Mouse (Mus musculus) intestine, embryonic 14.5 days (tissue): ENCODE data around the gene Klc1. TPM values are rescaled to one million over a fixed set of nuclear protein-coding genes. Genes with fewer than 3 reads are reported as not detected.

Source experiments
- ATAC-seq: fragments of 200-750 bp; cut with Nextera tagmentation; replicated peaks from 2 replicates; pipeline ENCODE4 v1.8.0; 2017; ENCODE audit warnings: low read depth, moderate number of reproducible peaks, moderate TSS enrichment, moderate library complexity; ENCODE audit not compliant: low FRiP score, low TSS enrichment
- DNase-seq: peaks from one replicate; pipeline ENCODE4 v3.0.0-alpha.2; 2018; ENCODE audit warnings: low spot score
- H3K27ac ChIP-seq: fragments of 300-500 bp; sonication (generic); 2 replicates; pipeline ENCODE4 v1.5.1; 2014; ENCODE audit warnings: low read depth, mild to moderate bottlenecking, control low read depth
- H3K27me3 ChIP-seq: fragments of 300-500 bp; sonication (generic); replicated peaks from 2 replicates; pipeline ENCODE4 v1.6.1; 2014; ENCODE audit warnings: low read length, control low read depth; ENCODE audit not compliant: control insufficient read depth, insufficient read depth
- H3K36me3 ChIP-seq: fragments of 300-500 bp; sonication (generic); 2 replicates; pipeline ENCODE4 v1.6.1; 2014; ENCODE audit warnings: low read length, control low read depth; ENCODE audit not compliant: control insufficient read depth, insufficient read depth
- H3K4me1 ChIP-seq: fragments of 300-500 bp; sonication (generic); replicated peaks from 2 replicates; pipeline ENCODE4 v1.6.1; 2014; ENCODE audit warnings: low read length, control low read depth, mixed read lengths; ENCODE audit not compliant: control insufficient read depth, insufficient read depth
- H3K4me2 ChIP-seq: fragments of 300-500 bp; sonication (generic); 2 replicates; pipeline ENCODE4 v1.6.1; 2014; ENCODE audit warnings: low read length
- H3K4me3 ChIP-seq: fragments of 300-500 bp; sonication (generic); 2 replicates; pipeline ENCODE4 v1.5.1; 2014; ENCODE audit warnings: low read depth, low read length, control low read depth, mixed read lengths
- H3K9ac ChIP-seq: fragments of 300-500 bp; sonication (generic); 2 replicates; pipeline ENCODE4 v1.6.1; 2014; ENCODE audit warnings: mild to moderate bottlenecking, low read length
- H3K9me3 ChIP-seq: fragments of 300-500 bp; sonication (generic); 2 replicates; pipeline ENCODE4 v1.6.1; 2016; ENCODE audit warnings: low read length, control low read depth; ENCODE audit not compliant: control insufficient read depth
- WGBS: fragments of 180-500 bp; shearing (Covaris S2); extraction: QIAGEN DNeasy Blood & Tissue Kit; methylation state at CpG from one replicate; pipeline ENCODE4 v1.1.7; 2014; 5-methylcytosine and 5-hydroxymethylcytosine counted together
- polyA plus RNA-seq: library from polyadenylated mRNA; unstranded; fragments of >200 nt; fragmentation: Nextera tagmentation; extraction: Ambion mirVana; gene quantifications from 2 replicates; pipeline ENCODE4 v1.2.1, GENCODE M21; 2014

The Klc1 gene
- polyA plus RNA-seq, 1 experiment from 2014 or later = 109 TPM

DNA sequence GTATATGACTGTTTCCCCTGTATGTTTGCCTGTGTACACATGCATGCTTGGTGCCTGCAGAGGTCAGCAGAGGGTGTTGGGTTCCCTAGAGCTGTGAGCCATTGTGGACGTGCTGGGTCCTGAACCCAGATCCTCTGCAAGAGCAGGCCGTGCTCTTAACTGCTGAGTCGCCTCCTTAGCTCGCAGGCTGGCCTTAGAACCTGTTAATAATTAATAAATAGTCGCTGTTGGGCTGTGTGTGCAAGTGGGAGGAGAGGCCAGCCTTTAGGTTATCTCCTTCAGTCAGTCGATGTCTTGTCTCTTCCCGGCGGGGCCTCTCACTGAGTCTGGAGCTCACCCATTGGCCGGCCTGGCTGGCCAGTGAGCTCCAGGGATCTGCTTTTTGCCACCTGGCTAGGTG, 58.3 kb downstream of the Klc1 start:
- peak overlapping the region; percentile 86 for H3K4me2 ChIP-seq
- 53% methylated on average over 9 of the region's 9 CpGs for WGBS
- H3K4me3 ChIP-seq = peak overlapping the region; percentile 20

DNA sequence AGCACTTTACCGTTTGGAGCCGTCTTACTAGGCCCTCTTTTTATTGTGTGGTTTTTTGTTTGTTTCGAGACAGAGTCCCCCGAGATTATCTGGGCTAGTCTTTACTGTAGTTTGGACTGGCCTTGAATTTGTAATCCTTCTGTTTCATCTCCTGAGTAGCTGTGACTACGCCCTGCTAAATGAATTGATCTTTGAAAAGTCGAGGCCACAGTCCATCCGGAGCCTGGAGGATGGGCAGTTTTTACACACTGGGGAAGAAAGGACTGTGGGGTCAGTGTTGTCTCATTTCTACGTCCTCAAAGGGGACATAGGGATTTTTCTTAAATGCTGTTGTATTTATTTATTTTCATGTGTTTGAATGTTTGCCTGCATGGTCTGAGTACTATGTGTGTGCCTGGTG, 59.3 kb downstream of the Klc1 start:
- H3K4me3 ChIP-seq = no peak overlapping the region
- no peak overlapping the region for H3K9ac ChIP-seq
- no peak overlapping the region for H3K27ac ChIP-seq
- no peak overlapping the region for H3K4me2 ChIP-seq
- no peaks in the 10 kb centered on the region for H3K9me3 ChIP-seq
- no peaks in the 10 kb centered on the region for H3K27me3 ChIP-seq
- H3K36me3 ChIP-seq = peaks cover 6% of the 10 kb centered on the region; the same call in 1 of the 2 replicates
- no peak for ATAC-seq
- no peak for DNase-seq
- WGBS = 78% methylated on average over 8 of the region's 8 CpGs
- peaks cover 45% of the 10 kb centered on the region for H3K4me1 ChIP-seq

More for the DNA sequence above, 58.3 kb downstream of the Klc1 start:
- Histone ChIP-seq H3K27ac (peak overlapping the region; percentile 47; the same call in 1 of the 2 replicates), H3K27me3 (no peaks in the 10 kb centered on the region), H3K9me3 (no peaks in the 10 kb centered on the region), H3K36me3 (no peaks in the 10 kb centered on the region), H3K9ac (peak overlapping the region; percentile 22; the same call in 1 of the 2 replicates), H3K4me1 (peaks cover 51% of the 10 kb centered on the region)
- ATAC-seq (0 out of 2 replicates have a peak, but pooled peaks have one; percentile 5), DNase-seq (no peak)

DNA sequence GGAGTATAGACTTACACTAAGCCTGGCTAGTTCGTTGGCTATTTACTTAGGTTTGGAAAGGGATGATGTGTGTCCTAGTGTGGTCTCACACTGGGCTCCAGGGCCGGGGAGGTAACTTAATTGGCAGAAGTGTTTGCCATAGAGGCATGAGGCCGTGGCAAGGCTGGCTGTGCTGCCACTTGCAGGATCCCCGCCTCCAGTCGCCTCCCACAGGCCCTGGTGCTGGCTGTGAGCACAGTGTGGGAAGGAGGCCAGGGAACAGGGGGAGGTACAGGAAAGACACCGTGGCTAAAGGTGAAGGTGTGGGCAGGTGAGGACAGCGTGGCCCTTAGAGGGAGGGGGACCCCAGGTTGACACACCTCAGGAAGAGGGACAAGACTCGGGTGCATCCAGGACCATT, 61.3 kb downstream of the Klc1 start:
- H3K4me2 ChIP-seq = no peak overlapping the region
- H3K9me3 ChIP-seq = no peaks in the 10 kb centered on the region
- no peak overlapping the region for H3K27ac ChIP-seq
- H3K27me3 ChIP-seq = no peaks in the 10 kb centered on the region
- 75% methylated on average over 8 of the region's 8 CpGs for WGBS
- no peak for DNase-seq
- no peak overlapping the region for H3K9ac ChIP-seq
- H3K36me3 ChIP-seq = peaks cover 25% of the 10 kb centered on the region
- no peak for ATAC-seq
- peaks cover 40% of the 10 kb centered on the region for H3K4me1 ChIP-seq
- no peak overlapping the region for H3K4me3 ChIP-seq

DNA sequence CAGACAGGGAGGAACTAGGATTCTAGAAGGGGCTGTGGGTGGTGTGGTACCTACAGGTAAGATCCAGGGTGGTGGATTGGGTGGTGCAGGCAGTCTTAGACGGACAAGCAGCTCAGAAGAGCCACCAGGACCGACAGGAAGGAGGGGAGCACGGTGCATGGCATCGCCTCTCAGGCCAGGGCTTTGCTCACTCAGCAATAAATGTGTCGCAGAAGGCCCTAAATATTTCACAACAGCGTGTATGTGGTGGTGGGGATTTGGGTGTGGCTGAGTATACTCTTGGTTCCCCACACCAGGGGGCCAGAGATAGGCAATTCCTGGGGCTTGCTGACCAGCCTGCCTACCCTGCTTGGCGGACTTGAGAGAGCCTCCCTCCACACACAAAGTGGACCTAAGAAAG, 62.1 kb downstream of the Klc1 start:
- no peaks in the 10 kb centered on the region for H3K27me3 ChIP-seq
- ATAC-seq (no peak), DNase-seq (no peak)
- WGBS = 62% methylated on average over 7 of the region's 7 CpGs
- H3K4me3 ChIP-seq = no peak overlapping the region
- H3K27ac ChIP-seq = no peak overlapping the region
- no peak overlapping the region for H3K4me2 ChIP-seq
- H3K36me3 ChIP-seq = peaks cover 33% of the 10 kb centered on the region
- H3K9me3 ChIP-seq = no peaks in the 10 kb centered on the region
- peaks cover 32% of the 10 kb centered on the region for H3K4me1 ChIP-seq
- H3K9ac ChIP-seq = no peak overlapping the region

DNA sequence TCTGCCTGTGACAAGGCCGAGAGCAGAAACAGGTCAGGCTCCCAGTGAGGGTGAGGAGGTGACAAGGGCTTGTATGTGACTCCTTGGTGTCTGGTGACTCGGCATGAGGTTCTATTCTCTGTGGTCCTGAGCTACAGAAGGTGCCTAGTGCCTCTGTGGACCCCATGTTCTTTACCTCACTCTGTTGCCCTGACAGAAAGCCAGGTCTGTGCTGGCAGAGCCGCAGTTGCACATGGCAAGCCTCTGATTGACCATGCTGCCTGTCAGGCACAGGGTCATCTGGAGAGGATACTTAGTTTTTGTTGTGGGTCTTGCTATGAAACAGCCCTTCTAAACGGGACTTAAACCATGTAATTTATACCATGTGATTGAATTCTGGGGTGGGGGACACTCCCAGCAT, 63.3 kb downstream of the Klc1 start:
- Histone ChIP-seq H3K27ac (no peak overlapping the region), H3K9ac (no peak overlapping the region), H3K9me3 (no peaks in the 10 kb centered on the region), H3K27me3 (no peaks in the 10 kb centered on the region), H3K4me1 (peaks cover 20% of the 10 kb centered on the region; the same call in 1 of the 2 replicates), H3K4me2 (no peak overlapping the region), H3K36me3 (peaks cover 45% of the 10 kb centered on the region), H3K4me3 (no peak overlapping the region)
- DNase-seq (no peak), ATAC-seq (no peak)
- WGBS = 59% methylated on average over 4 of the region's 4 CpGs

DNA sequence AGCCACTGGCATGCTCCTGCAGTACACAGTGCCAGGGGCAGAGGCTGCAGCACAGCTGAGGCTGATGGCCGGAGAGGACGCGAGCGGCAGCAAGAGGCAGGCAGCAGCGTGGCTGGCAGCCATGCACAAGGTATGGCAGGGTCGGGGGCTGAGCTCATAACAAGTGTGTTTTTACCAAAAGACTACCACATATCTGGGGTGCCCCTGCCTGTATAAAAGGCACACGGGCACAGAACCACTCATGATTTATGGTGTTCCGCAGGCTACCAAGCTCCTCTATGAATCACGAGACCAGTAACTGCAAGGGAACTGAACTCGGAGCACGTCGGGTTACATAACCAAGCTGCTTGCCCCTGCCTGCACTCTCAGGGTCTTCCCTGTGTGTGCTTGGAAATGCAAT, 68.9 kb downstream of the Klc1 start:
- Histone ChIP-seq H3K9me3 (no peaks in the 10 kb centered on the region), H3K27ac (no peak overlapping the region), H3K4me1 (no peaks in the 10 kb centered on the region), H3K4me2 (no peak overlapping the region), H3K36me3 (peaks cover 96% of the 10 kb centered on the region), H3K27me3 (no peaks in the 10 kb centered on the region), H3K4me3 (no peak overlapping the region), H3K9ac (no peak overlapping the region)
- DNase-seq (no peak), ATAC-seq (no peak)
- WGBS = 86% methylated on average over 12 of the region's 12 CpGs

DNA sequence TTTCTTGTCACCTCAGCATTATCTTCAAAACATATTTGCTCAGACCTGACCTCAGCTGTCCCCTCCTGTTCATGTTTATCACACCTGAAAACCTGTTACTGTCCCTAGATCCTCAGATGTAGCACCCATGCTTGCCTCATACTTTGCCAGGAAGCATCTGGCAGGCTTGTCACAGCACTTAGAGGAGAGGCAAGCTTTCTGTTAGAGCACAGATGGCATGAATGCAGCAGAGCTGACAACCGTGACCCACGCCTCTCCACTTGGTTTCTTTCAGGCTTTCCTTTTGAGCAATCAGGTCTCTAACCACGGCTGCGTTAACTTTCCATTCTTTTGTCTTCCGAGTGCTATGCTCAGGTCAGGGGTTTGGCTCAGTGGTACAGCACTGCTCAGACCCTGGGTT, 70.8 kb downstream of the Klc1 start:
- no peaks in the 10 kb centered on the region for H3K4me1 ChIP-seq
- no peak overlapping the region for H3K4me2 ChIP-seq
- H3K27ac ChIP-seq = no peak overlapping the region
- H3K36me3 ChIP-seq = peaks cover 96% of the 10 kb centered on the region
- no peak overlapping the region for H3K9ac ChIP-seq
- ATAC-seq (no peak), DNase-seq (no peak)
- H3K4me3 ChIP-seq = no peak overlapping the region
- H3K9me3 ChIP-seq = no peaks in the 10 kb centered on the region
- H3K27me3 ChIP-seq = no peaks in the 10 kb centered on the region
- WGBS = 91% methylated on average over 5 of the region's 5 CpGs

DNA sequence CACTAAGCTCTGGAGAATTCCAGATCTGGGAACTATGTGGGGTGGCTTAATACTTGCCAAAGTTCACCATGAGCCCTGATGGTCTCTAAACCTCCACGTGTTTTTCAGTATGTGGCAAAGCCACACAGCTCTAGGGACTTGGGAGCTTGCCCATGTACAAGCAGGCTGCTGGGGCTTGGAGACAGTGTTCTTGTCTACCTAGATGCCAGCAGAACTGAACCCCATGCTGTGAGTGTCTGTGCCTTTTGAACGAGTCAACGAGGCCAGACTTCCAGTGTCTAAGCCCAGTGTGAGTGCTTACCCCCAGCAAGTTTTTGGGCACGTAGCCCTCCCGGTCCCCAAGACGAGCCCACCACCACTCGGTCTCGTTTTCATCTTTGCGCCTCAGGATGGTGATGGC, 71.3 kb downstream of the Klc1 start:
- no peaks in the 10 kb centered on the region for H3K4me1 ChIP-seq
- WGBS = 90% methylated on average over 9 of the region's 9 CpGs
- DNase-seq = no peak
- no peak overlapping the region for H3K9ac ChIP-seq
- no peak overlapping the region for H3K4me2 ChIP-seq
- peaks cover 96% of the 10 kb centered on the region for H3K36me3 ChIP-seq
- no peak overlapping the region for H3K4me3 ChIP-seq
- no peak overlapping the region for H3K27ac ChIP-seq
- no peaks in the 10 kb centered on the region for H3K27me3 ChIP-seq
- H3K9me3 ChIP-seq = no peaks in the 10 kb centered on the region
- no peak for ATAC-seq

DNA sequence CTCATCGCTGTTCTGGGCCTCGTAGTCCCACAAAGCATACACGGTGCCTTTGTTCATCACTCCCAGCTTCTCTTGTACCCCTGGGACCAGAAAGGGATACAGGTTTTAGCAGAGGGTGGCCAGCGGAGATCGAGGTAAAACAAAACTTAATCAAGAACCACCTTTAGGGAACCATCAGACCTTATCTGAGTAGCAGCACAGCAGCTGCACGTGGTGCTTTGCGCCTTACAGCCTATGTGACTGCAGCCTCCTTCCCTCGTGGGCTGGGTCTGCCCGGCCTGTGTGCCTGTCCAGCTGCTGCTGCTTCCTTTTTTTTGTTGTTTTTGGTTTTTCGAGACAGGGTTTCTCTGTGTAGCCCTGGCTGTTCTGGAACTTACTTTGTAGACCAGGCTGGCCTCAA, 71.7 kb downstream of the Klc1 start:
- Histone ChIP-seq H3K27ac (no peak overlapping the region), H3K4me1 (no peaks in the 10 kb centered on the region), H3K4me3 (no peak overlapping the region), H3K4me2 (no peak overlapping the region), H3K9me3 (no peaks in the 10 kb centered on the region), H3K36me3 (peaks cover 96% of the 10 kb centered on the region), H3K9ac (no peak overlapping the region), H3K27me3 (no peaks in the 10 kb centered on the region)
- DNase-seq = no peak
- ATAC-seq = no peak
- WGBS = 86% methylated on average over 10 of the region's 10 CpGs
